Mouse (Mus musculus) mature B cell (primary cell): ENCODE data around the gene Senp7.
"Not testable (repeated sequence)": the region's sequence is repeated elsewhere in the genome, so short reads cannot be mapped to it uniquely, and the experiment has no call there.

ENCODE experiments used
- in situ Hi-C: fragments of 300-500 bp; cut with MboI; formaldehyde crosslinking; loops from 2 replicates; pipeline ENCODE4 v1.14.3; 2019

Gene Senp7

GRCm38 (mm10) chr16:56134149-56134548 lies 86.0 kb downstream of the Senp7 start:
- in situ Hi-C loops = no loop called here

GRCm38 (mm10) chr16:56137672-56138071 lies 89.5 kb downstream of the Senp7 start:
- in situ Hi-C loops = not testable (repeated sequence)

- in situ Hi-C loops = no loop called here
Measured at GRCm38 (mm10) chr16:56139921-56140320, 91.8 kb downstream of the Senp7 start.

- in situ Hi-C loops = no loop called here
Measured at GRCm38 (mm10) chr16:56144876-56145555, 96.9 kb downstream of the Senp7 start.

GRCm38 (mm10) chr16:56147679-56148078 lies 99.5 kb downstream of the Senp7 start:
- in situ Hi-C loops = no loop called here

GRCm38 (mm10) chr16:56163466-56163865 lies 115.3 kb downstream of the Senp7 start:
- in situ Hi-C loops = no loop called here

GRCm38 (mm10) chr16:56170247-56170646 lies 122.1 kb downstream of the Senp7 start:
- in situ Hi-C loops = no loop called here

- in situ Hi-C loops = no loop called here
Measured at GRCm38 (mm10) chr16:56175867-56176581, 127.9 kb downstream of the Senp7 start.

GRCm38 (mm10) chr16:56186863-56187262 lies 138.7 kb downstream of the Senp7 start:
- in situ Hi-C loops = no loop called here

- in situ Hi-C loops = no loop called here
Measured at GRCm38 (mm10) chr16:56188198-56188597, 140.1 kb downstream of the Senp7 start.

- in situ Hi-C loops = no loop called here
Measured at GRCm38 (mm10) chr16:56204051-56204450, 155.9 kb downstream of the Senp7 start, which contains the start of gene Impg2. Gene Impg2 (plus strand): TSS chr16:56204313.

- in situ Hi-C loops = no loop called here
Measured at GRCm38 (mm10) chr16:56212740-56213139, 164.6 kb downstream of the Senp7 start.

- in situ Hi-C loops = no loop called here
Measured at GRCm38 (mm10) chr16:56227686-56228085, 179.5 kb downstream of the Senp7 start.

- in situ Hi-C loops = no loop called here
Measured at GRCm38 (mm10) chr16:56229455-56229854, 181.3 kb downstream of the Senp7 start.

- in situ Hi-C loops = no loop called here
Measured at GRCm38 (mm10) chr16:56231300-56231699, 183.2 kb downstream of the Senp7 start.

- in situ Hi-C loops = no loop called here
Measured at GRCm38 (mm10) chr16:56232736-56233135, 184.6 kb downstream of the Senp7 start.
